Mouse (Mus musculus): Measurements from ENCODE around the gene BC025920.
A peak's percentile ranks its signal among the peaks of the same experiment; 100 is the strongest.

Gene BC025920

GRCm38 (mm10) chr10:81602741-81603151 lies 3.3 kb upstream of the BC025920 start:
- DNase-seq (ENCODE audit: extremely low read depth, insufficient read length, low spot score): no peak

- no peak for DNase-seq (ENCODE audit: extremely low read depth, insufficient read length, low spot score)
Measured at GRCm38 (mm10) chr10:81604019-81604967, 1.8 kb upstream of the BC025920 start.

GRCm38 (mm10) chr10:81604968-81605665 lies 953 bp upstream of the BC025920 start:
- peak; percentile 76 for DNase-seq (ENCODE audit: extremely low read depth, insufficient read length, low spot score)

- DNase-seq (ENCODE audit: extremely low read depth, insufficient read length, low spot score): no peak
Measured at GRCm38 (mm10) chr10:81605666-81605973, 450 bp upstream of the BC025920 start.

- no peak for DNase-seq (ENCODE audit: extremely low read depth, insufficient read length, low spot score)
Measured at GRCm38 (mm10) chr10:81608308-81608707, 2.2 kb downstream of the BC025920 start.

GRCm38 (mm10) chr10:81612779-81613178 lies 6.7 kb downstream of the BC025920 start:
- DNase-seq (ENCODE audit: extremely low read depth, insufficient read length, low spot score): peak; percentile 58

GRCm38 (mm10) chr10:81615486-81615885 lies 9.4 kb downstream of the BC025920 start:
- DNase-seq (ENCODE audit: extremely low read depth, insufficient read length, low spot score): no peak

- DNase-seq (ENCODE audit: extremely low read depth, insufficient read length, low spot score): no peak
Measured at GRCm38 (mm10) chr10:81619976-81620375, 13.9 kb downstream of the BC025920 start.

- DNase-seq (ENCODE audit: extremely low read depth, insufficient read length, low spot score): no peak
Measured at GRCm38 (mm10) chr10:81620786-81621185, 14.7 kb downstream of the BC025920 start.

- DNase-seq (ENCODE audit: extremely low read depth, insufficient read length, low spot score): no peak
Measured at GRCm38 (mm10) chr10:81623441-81623840, 17.4 kb downstream of the BC025920 start.

- no peak for DNase-seq (ENCODE audit: extremely low read depth, insufficient read length, low spot score)
Measured at GRCm38 (mm10) chr10:81626101-81626993, 20.3 kb downstream of the BC025920 start.

GRCm38 (mm10) chr10:81626994-81627835 lies 21.1 kb downstream of the BC025920 start, which contains the start of gene Sirt6:
Sirt6 (minus strand) TSS chr10:81627797.
- peak; percentile 93 for DNase-seq (ENCODE audit: extremely low read depth, insufficient read length, low spot score)

GRCm38 (mm10) chr10:81627836-81628220 lies 21.8 kb downstream of the BC025920 start:
- no peak for DNase-seq (ENCODE audit: extremely low read depth, insufficient read length, low spot score)

- no peak for DNase-seq (ENCODE audit: extremely low read depth, insufficient read length, low spot score)
Measured at GRCm38 (mm10) chr10:81628390-81628789, 22.3 kb downstream of the BC025920 start, which contains the start of gene Ankrd24. Ankrd24 (plus strand) TSS chr10:81628540.

GRCm38 (mm10) chr10:81633253-81634099 lies 27.4 kb downstream of the BC025920 start:
- no peak for DNase-seq (ENCODE audit: extremely low read depth, insufficient read length, low spot score)

- no peak for DNase-seq (ENCODE audit: extremely low read depth, insufficient read length, low spot score)
Measured at GRCm38 (mm10) chr10:81636338-81636737, 30.3 kb downstream of the BC025920 start.

GRCm38 (mm10) chr10:81638101-81638500 lies 32.0 kb downstream of the BC025920 start:
- no peak for DNase-seq (ENCODE audit: extremely low read depth, insufficient read length, low spot score)

- DNase-seq (ENCODE audit: extremely low read depth, insufficient read length, low spot score): peak; percentile 74
Measured at GRCm38 (mm10) chr10:81640825-81641224, 34.8 kb downstream of the BC025920 start.

GRCm38 (mm10) chr10:81641566-81641965 lies 35.5 kb downstream of the BC025920 start:
- DNase-seq (ENCODE audit: extremely low read depth, insufficient read length, low spot score): no peak
